Mouse (Mus musculus) kidney, adult 2 months (tissue): ENCODE data around the gene Ahsa2.

ENCODE experiments used
- CTCF ChIP-seq: fragments of 200-500 bp; conservative IDR thresholded peaks from 2 replicates; pipeline ENCODE4 v1.5.1; 2011; ENCODE audit warnings: low read depth, mild to moderate bottlenecking, control low read depth, low read length, moderate library complexity, mixed read lengths; ENCODE audit not compliant: insufficient read depth, insufficient read length
- POLR2A ChIP-seq: fragments of 200-500 bp; IDR thresholded peaks from one replicate; pipeline ENCODE4 v1.6.1; 2011; ENCODE audit warnings: low read depth, low read length, control low read depth

GRCm38 (mm10) chr11:23497718-23498509 is at the start of gene Ahsa2:
- no peak for TF ChIP-seq CTCF
- no peak for TF ChIP-seq POLR2A
